Mouse (Mus musculus) lung, embryonic 15.5 days (tissue): Measurements from ENCODE around the gene Palld. TPM values are rescaled to one million over a fixed set of nuclear protein-coding genes. Genes with fewer than 3 reads are reported as not detected.

ENCODE experiments used
- ATAC-seq: fragments of 200-750 bp; cut with Nextera tagmentation; 2 replicates; pipeline ENCODE4 v1.8.0; 2017; ENCODE audit warnings: moderate number of reproducible peaks, borderline replicate concordance; ENCODE audit not compliant: low FRiP score, low TSS enrichment; ENCODE audit errors: extremely low read depth
- H3K27ac ChIP-seq: fragments of 300-500 bp; sonication (generic); 2 replicates; pipeline ENCODE4 v1.5.1; 2015; ENCODE audit warnings: moderate library complexity, mild to moderate bottlenecking, inconsistent platforms
- H3K27me3 ChIP-seq: fragments of 300-500 bp; sonication (generic); 2 replicates; pipeline ENCODE4 v1.6.1; 2015; ENCODE audit warnings: inconsistent platforms
- H3K36me3 ChIP-seq: fragments of 300-500 bp; sonication (generic); 2 replicates; pipeline ENCODE4 v1.6.1; 2015; ENCODE audit warnings: inconsistent platforms
- H3K4me1 ChIP-seq: fragments of 300-500 bp; sonication (generic); 2 replicates; pipeline ENCODE4 v1.6.1; 2015; ENCODE audit warnings: inconsistent platforms
- H3K4me2 ChIP-seq: fragments of 300-500 bp; sonication (generic); 2 replicates; pipeline ENCODE4 v1.6.1; 2015; ENCODE audit warnings: inconsistent platforms, mild to moderate bottlenecking, moderate library complexity
- H3K4me3 ChIP-seq: fragments of 300-500 bp; sonication (generic); 2 replicates; pipeline ENCODE4 v1.5.1; 2015; ENCODE audit warnings: mild to moderate bottlenecking, inconsistent platforms
- H3K9ac ChIP-seq: fragments of 300-500 bp; sonication (generic); 2 replicates; pipeline ENCODE4 v1.6.1; 2015; ENCODE audit warnings: inconsistent platforms
- H3K9me3 ChIP-seq: fragments of 300-500 bp; sonication (generic); 2 replicates; pipeline ENCODE4 v1.6.1; 2016; ENCODE audit warnings: inconsistent platforms
- WGBS: fragments of 180-500 bp; shearing (Covaris S2); methylation state at CpG from one replicate; pipeline ENCODE4 v1.1.7; 2015; 5-methylcytosine and 5-hydroxymethylcytosine counted together
- polyA plus RNA-seq: library from polyadenylated mRNA; unstranded; fragments of >200 nt; fragmentation: Nextera tagmentation; extraction: Ambion mirVana; gene quantifications from 2 replicates; pipeline ENCODE4 v1.2.1, GENCODE M21; 2015

Gene Palld
- polyA plus RNA-seq, 1 experiment from 2014 or later, result 96.5 TPM

- no peak for ATAC-seq
- H3K27ac ChIP-seq, result no peak overlapping the region
- no peaks in the 10 kb centered on the region for H3K36me3 ChIP-seq
- H3K27me3 ChIP-seq, result no peaks in the 10 kb centered on the region
- WGBS, result 53% methylated on average over 7 of the region's 7 CpGs
- H3K4me3 ChIP-seq, result no peak overlapping the region
- H3K9me3 ChIP-seq, result no peaks in the 10 kb centered on the region
- no peak overlapping the region for H3K4me2 ChIP-seq
- no peak overlapping the region for H3K9ac ChIP-seq
- 0 out of 2 replicates have a peak, but pooled peaks cover 5% of the 10 kb centered on the region for H3K4me1 ChIP-seq
Measured at GRCm38 (mm10) chr8:61848581-61849162, 53.8 kb downstream of the Palld start.

DNA sequence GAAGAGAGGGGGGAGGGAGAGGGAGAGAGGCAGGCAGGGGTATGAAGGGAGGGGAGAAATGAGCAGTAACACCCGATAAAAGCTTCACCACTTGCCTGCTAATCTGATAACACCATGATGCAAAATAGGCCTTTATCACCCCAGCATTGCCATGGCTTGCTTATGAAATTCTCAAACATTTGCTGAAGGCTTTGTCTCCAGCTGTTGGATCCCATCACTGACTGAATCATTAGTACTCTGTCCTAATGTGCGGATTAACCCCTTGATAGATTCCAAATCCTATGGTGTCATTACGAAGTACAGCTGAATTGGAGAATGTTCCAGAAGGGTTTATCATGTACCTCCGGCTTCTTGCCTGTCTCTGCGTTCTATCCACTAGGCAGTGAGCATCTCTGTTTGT lies 55.0 kb downstream of the Palld start:
- no peak overlapping the region for H3K4me2 ChIP-seq
- no peaks in the 10 kb centered on the region for H3K36me3 ChIP-seq
- no peaks in the 10 kb centered on the region for H3K9me3 ChIP-seq
- no peak overlapping the region for H3K9ac ChIP-seq
- WGBS, result 62% methylated on average over 5 of the region's 5 CpGs
- H3K27ac ChIP-seq, result no peak overlapping the region
- ATAC-seq, result peak; percentile 19; the same call in 1 of the 2 replicates
- H3K27me3 ChIP-seq, result no peaks in the 10 kb centered on the region
- H3K4me1 ChIP-seq, result 0 out of 2 replicates have a peak, but pooled peaks cover 5% of the 10 kb centered on the region
- H3K4me3 ChIP-seq, result no peak overlapping the region

- Histone ChIP-seq H3K36me3 (no peaks in the 10 kb centered on the region), H3K4me1 (0 out of 2 replicates have a peak, but pooled peaks cover 5% of the 10 kb centered on the region), H3K4me2 (no peak overlapping the region), H3K27ac (no peak overlapping the region), H3K27me3 (no peaks in the 10 kb centered on the region), H3K9me3 (no peaks in the 10 kb centered on the region), H3K9ac (no peak overlapping the region), H3K4me3 (no peak overlapping the region)
- WGBS, result 43% methylated on average over 2 of the region's 2 CpGs
- peak; percentile 59; the same call in 1 of the 2 replicates for ATAC-seq
Measured at GRCm38 (mm10) chr8:61844992-61845391, 57.5 kb downstream of the Palld start.

DNA sequence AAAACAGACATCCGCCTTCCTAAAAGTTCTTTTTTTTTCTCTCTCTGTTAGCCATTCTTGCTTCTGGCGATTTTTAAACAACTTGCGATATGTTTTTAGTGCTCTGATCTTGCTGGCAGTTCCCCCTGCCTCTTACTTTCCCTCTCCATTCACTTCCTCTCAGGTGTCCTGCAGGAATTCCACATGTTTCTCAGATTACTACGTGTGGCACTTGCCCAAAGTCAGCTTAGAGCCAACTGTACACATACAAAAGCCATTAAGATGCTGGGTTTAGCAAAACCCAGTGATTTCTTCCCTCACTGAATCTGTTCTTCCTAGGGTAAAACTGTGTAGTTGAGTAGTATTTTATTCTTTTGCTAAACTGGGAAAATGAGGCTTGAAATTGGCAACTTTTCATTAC lies 57.9 kb downstream of the Palld start:
- no peak for ATAC-seq
- H3K9ac ChIP-seq, result no peak overlapping the region
- 32% methylated on average over 4 of the region's 4 CpGs for WGBS
- H3K4me2 ChIP-seq, result no peak overlapping the region
- H3K36me3 ChIP-seq, result no peaks in the 10 kb centered on the region
- no peak overlapping the region for H3K27ac ChIP-seq
- H3K4me3 ChIP-seq, result no peak overlapping the region
- no peaks in the 10 kb centered on the region for H3K9me3 ChIP-seq
- H3K4me1 ChIP-seq, result 0 out of 2 replicates have a peak, but pooled peaks cover 5% of the 10 kb centered on the region
- H3K27me3 ChIP-seq, result no peaks in the 10 kb centered on the region

DNA sequence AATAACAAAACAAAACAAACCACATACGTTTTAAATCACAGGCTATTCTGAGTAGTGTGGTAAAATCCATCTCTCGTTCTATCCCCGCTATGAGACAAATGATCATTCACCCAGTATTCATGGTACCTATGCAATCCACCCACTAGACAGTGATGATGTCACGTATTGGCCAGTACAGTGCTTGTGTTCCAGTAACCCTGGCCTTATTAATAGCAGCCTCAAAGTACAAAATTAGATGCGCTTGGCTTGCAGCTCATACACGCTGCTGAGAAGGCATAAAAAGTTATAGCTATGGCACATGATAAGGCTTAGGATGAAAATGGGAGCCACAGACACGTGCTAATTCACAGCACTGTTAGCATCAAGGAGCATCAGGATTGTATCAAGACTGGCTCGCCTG lies 58.7 kb downstream of the Palld start:
- no peak for ATAC-seq
- Histone ChIP-seq H3K27ac (no peak overlapping the region), H3K9me3 (no peaks in the 10 kb centered on the region), H3K9ac (no peak overlapping the region), H3K36me3 (no peaks in the 10 kb centered on the region), H3K4me2 (no peak overlapping the region), H3K4me3 (no peak overlapping the region), H3K4me1 (0 out of 2 replicates have a peak, but pooled peaks cover 5% of the 10 kb centered on the region), H3K27me3 (no peaks in the 10 kb centered on the region)
- 84% methylated on average over 8 of the region's 8 CpGs for WGBS

DNA sequence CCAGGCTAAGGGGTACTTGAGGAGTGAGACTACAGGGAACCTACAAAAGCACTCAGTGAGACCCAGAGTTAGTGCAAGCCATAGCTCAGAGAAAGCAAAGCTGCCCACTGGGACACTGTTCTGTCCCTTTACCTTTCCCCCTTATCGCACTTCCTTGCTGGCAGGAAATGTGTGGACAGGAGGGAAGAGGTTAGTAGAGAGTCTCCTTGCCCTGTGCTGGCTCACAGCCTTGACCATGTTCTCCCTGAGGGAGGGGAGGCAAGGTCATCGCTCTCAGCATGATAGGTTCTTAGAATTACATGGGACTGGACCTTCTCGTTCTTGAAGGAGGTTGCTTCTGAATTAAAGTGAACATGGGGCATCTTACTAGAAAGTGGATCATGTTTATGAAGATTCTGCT lies 69.3 kb downstream of the Palld start:
- WGBS, result 84% methylated on average over 3 of the region's 3 CpGs
- Histone ChIP-seq H3K4me1 (peaks cover 5% of the 10 kb centered on the region; the same call in 1 of the 2 replicates), H3K9me3 (no peaks in the 10 kb centered on the region), H3K4me2 (no peak overlapping the region), H3K27ac (no peak overlapping the region), H3K27me3 (no peaks in the 10 kb centered on the region), H3K4me3 (no peak overlapping the region), H3K9ac (no peak overlapping the region), H3K36me3 (no peaks in the 10 kb centered on the region)
- ATAC-seq, result no peak

- no peaks in the 10 kb centered on the region for H3K9me3 ChIP-seq
- no peak for ATAC-seq
- no peak overlapping the region for H3K9ac ChIP-seq
- H3K27ac ChIP-seq, result no peak overlapping the region
- no peak overlapping the region for H3K4me3 ChIP-seq
- H3K27me3 ChIP-seq, result no peaks in the 10 kb centered on the region
- peaks cover 5% of the 10 kb centered on the region; the same call in 1 of the 2 replicates for H3K4me1 ChIP-seq
- no peak overlapping the region for H3K4me2 ChIP-seq
- 55% methylated on average over 4 of the region's 4 CpGs for WGBS
- no peaks in the 10 kb centered on the region for H3K36me3 ChIP-seq
Measured at GRCm38 (mm10) chr8:61831944-61832343, 70.5 kb downstream of the Palld start.

DNA sequence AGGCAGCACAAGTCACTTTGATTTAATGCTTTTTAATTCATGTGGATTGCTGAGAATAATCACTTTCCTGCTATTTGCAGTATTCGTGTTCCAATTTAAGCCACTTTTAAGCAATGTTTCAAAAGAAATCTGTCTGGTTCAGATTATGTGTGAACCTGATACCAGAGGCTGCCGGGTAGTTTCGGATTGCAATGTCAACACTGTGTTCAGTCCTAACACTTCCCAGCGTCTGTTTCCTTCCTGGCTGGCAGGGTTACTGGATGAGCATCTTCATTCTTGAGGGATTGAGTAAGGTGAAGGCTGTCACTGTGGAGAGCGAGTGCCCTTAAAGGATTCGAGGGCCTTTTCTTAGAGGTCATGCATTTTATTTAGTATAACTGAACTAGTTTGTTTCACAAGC lies 71.7 kb downstream of the Palld start:
- no peaks in the 10 kb centered on the region for H3K27me3 ChIP-seq
- 17% methylated on average over 6 of the region's 6 CpGs for WGBS
- H3K4me1 ChIP-seq, result peaks cover 5% of the 10 kb centered on the region; the same call in 1 of the 2 replicates
- H3K9ac ChIP-seq, result no peak overlapping the region
- no peaks in the 10 kb centered on the region for H3K36me3 ChIP-seq
- H3K4me2 ChIP-seq, result no peak overlapping the region
- no peak overlapping the region for H3K27ac ChIP-seq
- H3K4me3 ChIP-seq, result no peak overlapping the region
- ATAC-seq, result no peak
- H3K9me3 ChIP-seq, result no peaks in the 10 kb centered on the region

DNA sequence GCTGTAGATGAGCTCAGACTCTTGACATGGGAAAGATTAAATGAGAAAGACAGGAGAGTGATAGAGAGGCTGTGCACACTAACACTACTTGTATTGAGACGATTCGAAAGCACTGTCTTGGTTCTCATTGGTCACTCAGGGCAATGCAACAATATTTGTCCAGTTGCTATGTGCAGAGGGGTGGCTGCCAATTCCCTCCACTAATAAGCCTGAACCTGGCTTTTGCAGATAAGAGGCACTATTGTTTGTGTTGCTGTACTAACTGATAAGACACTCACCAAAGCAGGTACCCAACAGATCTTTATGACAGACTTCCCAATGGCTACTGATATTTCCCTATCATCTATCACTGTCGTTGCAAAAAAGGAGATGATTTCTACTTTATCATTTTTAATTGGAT lies 77.9 kb downstream of the Palld start:
- no peak overlapping the region for H3K27ac ChIP-seq
- 61% methylated on average over 3 of the region's 3 CpGs for WGBS
- no peak for ATAC-seq

DNA sequence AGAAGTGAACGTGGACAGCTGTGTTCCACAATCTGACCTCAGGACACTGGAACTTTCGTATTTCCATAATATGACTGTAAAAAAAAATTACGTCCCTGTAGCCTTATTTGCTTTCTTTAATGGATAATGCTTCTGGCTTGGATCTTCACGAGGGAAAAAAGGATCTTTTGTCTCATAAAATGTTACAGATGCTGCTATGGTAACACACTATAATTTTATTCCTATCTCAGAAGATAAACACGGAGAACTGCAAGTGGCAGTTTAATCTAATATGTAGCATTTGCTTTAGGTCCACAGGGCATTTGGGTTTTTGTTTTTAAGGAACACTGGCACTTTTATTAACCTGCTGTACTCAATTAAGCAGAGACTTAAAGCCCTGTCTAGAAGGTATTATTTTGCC lies 79.3 kb downstream of the Palld start:
- H3K27me3 ChIP-seq, result no peaks in the 10 kb centered on the region
- no peaks in the 10 kb centered on the region for H3K9me3 ChIP-seq
- no peaks in the 10 kb centered on the region for H3K36me3 ChIP-seq
- no peak overlapping the region for H3K4me3 ChIP-seq
- H3K4me2 ChIP-seq, result no peak overlapping the region
- H3K27ac ChIP-seq, result no peak overlapping the region
- H3K4me1 ChIP-seq, result no peaks in the 10 kb centered on the region
- no peak overlapping the region for H3K9ac ChIP-seq
- 48% methylated on average over 5 of the region's 5 CpGs for WGBS
- ATAC-seq, result no peak

More for the DNA sequence above, 77.9 kb downstream of the Palld start:
- H3K9ac ChIP-seq, result no peak overlapping the region
- H3K4me3 ChIP-seq, result no peak overlapping the region
- H3K4me1 ChIP-seq, result no peaks in the 10 kb centered on the region
- H3K36me3 ChIP-seq, result no peaks in the 10 kb centered on the region
- H3K9me3 ChIP-seq, result no peaks in the 10 kb centered on the region
- no peaks in the 10 kb centered on the region for H3K27me3 ChIP-seq
- H3K4me2 ChIP-seq, result no peak overlapping the region

DNA sequence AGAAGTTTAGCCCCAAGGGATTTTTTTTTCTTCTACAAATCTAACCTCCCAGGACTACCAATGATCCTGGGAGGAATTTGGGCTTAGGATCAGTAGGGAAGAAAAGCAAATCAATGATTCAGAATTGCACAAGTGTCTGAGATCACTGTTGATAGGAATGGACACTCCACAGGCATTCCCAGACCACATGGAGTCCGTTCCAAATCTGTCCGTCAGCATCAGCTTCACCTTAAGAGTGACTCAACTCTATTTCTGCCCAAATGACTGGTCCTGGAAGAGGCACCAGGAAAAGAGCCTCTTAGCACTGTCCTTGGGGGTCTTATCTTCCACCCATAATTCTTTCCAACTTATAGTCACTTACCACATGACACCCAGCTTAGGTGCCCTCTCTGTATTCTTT lies 98.7 kb downstream of the Palld start:
- no peak overlapping the region for H3K9ac ChIP-seq
- no peak for ATAC-seq
- no peaks in the 10 kb centered on the region for H3K27me3 ChIP-seq
- no peaks in the 10 kb centered on the region for H3K4me1 ChIP-seq
- no peaks in the 10 kb centered on the region for H3K9me3 ChIP-seq
- no peak overlapping the region for H3K4me3 ChIP-seq
- 81% methylated on average over 2 of the region's 2 CpGs for WGBS
- no peaks in the 10 kb centered on the region for H3K36me3 ChIP-seq
- no peak overlapping the region for H3K4me2 ChIP-seq
- no peak overlapping the region for H3K27ac ChIP-seq

DNA sequence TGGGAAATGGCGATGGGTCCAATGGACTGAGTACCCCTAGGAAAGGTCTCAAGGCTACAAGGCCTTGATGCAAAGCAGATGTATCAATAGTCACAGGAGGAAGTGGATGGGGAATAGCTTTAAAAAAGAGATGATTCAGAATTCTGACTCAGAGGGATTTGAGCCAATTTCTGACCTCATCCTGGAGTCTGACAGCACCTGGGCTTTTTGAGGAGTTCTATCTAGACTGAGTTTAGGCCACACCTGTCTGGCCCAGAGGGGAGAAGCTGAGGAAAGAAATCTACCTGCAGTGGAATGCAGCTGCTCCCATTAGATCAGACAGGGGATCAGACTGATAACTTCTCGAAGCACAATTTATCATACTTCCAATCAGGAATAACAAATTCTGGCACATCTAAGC lies 99.7 kb downstream of the Palld start:
- Histone ChIP-seq H3K4me2 (no peak overlapping the region), H3K27me3 (no peaks in the 10 kb centered on the region), H3K4me3 (no peak overlapping the region), H3K36me3 (no peaks in the 10 kb centered on the region), H3K27ac (no peak overlapping the region), H3K4me1 (no peaks in the 10 kb centered on the region), H3K9ac (no peak overlapping the region), H3K9me3 (no peaks in the 10 kb centered on the region)
- 77% methylated on average over 2 of the region's 2 CpGs for WGBS
- no peak for ATAC-seq
